Mouse (Mus musculus): Measurements from ENCODE around the gene Dph5. TPM values are rescaled to one million over a fixed set of nuclear protein-coding genes. Genes with fewer than 3 reads are reported as not detected.

Gene Dph5
- polyA plus RNA-seq, 1 experiment from 2014 or later: 28.5 TPM

DNA sequence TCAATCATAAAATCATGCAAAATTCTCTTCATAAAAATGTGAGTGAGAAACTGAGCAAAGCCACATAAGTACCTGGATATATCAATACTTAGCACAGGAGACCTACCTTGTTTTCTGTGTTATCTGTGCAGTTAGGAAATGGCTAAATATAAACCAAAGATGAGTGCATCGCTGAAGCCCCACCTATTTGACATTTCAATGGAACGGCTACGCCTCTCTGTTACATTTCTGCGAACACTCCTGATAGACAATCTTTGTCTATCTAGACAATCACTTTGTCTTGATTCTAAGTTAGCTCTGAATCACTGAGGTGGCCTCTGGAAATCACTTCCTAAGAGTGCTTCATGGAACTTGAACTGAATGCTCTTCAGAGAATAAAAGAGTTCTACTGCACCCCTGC is 52.9 kb downstream of the Dph5 start:
- peaks cover 44% of the 10 kb centered on the region for H3K36me3 ChIP-seq
- ATAC-seq (ENCODE audit: low read depth): no peak

DNA sequence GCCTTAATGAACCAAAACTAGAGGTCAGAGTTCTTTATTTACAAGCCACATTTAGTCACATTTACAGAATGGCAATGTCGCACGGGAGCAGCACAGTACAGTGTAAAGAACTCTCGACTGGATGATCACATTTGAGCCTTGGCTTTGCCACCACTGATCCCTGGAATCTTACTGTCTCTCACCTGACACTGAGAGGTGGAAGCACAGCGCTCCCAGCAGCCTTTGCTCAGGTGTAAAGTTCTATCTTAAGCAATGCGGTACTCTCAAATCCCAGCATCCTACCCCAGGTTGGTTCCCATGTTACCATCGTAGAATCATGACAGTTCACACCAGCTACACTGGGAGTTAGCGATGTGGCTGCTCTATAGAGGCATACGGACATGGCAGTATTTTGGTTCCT is 53.8 kb downstream of the Dph5 start:
- WGBS: 94% methylated on average over 8 of the region's 8 CpGs
- no peak for ATAC-seq (ENCODE audit: low read depth)

More for the DNA sequence above, 52.9 kb downstream of the Dph5 start:
- H3K4me3 ChIP-seq: no peak overlapping the region
- no peaks in the 10 kb centered on the region for H3K9me3 ChIP-seq
- no peak overlapping the region for H3K4me2 ChIP-seq
- H3K27me3 ChIP-seq: no peaks in the 10 kb centered on the region
- 94% methylated on average over 4 of the region's 4 CpGs for WGBS
- H3K9ac ChIP-seq: no peak overlapping the region
- H3K4me1 ChIP-seq (replicated peaks): no peaks in the 10 kb centered on the region
- H3K27ac ChIP-seq (replicated peaks): no peak overlapping the region

DNA sequence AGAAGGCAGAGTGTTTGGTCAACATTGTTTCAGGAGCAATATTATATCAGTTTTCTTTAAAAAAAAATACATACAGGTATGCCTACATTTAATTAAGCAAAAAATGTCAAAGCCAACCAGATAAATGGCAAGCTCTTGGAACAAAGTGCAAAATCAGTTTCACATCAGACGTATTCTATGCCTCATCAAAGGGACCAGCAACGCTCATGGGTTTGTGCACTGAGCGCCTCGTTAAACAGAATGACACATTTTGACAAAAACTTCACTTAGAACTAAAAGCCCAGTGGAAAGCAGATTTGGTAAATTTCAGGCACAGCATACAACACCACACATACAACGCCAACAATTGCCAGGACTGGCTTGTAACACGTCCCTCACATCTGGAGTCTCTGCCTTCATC is 56.7 kb downstream of the Dph5 start:
- Histone ChIP-seq H3K36me3 (peaks cover 50% of the 10 kb centered on the region), H3K4me3 (no peak overlapping the region), H3K9ac (no peak overlapping the region), H3K4me1 (replicated peaks) (peaks cover 5% of the 10 kb centered on the region; the same call in 1 of the 2 replicates), H3K27me3 (no peaks in the 10 kb centered on the region), H3K4me2 (no peak overlapping the region), H3K27ac (replicated peaks) (no peak overlapping the region), H3K9me3 (no peaks in the 10 kb centered on the region)
- WGBS: 94% methylated on average over 6 of the region's 6 CpGs
- no peak for ATAC-seq (ENCODE audit: low read depth)

More for the DNA sequence above, 53.8 kb downstream of the Dph5 start:
- Histone ChIP-seq H3K4me3 (no peak overlapping the region), H3K4me2 (no peak overlapping the region), H3K27ac (replicated peaks) (no peak overlapping the region), H3K36me3 (peaks cover 49% of the 10 kb centered on the region), H3K27me3 (no peaks in the 10 kb centered on the region), H3K4me1 (replicated peaks) (no peaks in the 10 kb centered on the region), H3K9ac (no peak overlapping the region), H3K9me3 (no peaks in the 10 kb centered on the region)

DNA sequence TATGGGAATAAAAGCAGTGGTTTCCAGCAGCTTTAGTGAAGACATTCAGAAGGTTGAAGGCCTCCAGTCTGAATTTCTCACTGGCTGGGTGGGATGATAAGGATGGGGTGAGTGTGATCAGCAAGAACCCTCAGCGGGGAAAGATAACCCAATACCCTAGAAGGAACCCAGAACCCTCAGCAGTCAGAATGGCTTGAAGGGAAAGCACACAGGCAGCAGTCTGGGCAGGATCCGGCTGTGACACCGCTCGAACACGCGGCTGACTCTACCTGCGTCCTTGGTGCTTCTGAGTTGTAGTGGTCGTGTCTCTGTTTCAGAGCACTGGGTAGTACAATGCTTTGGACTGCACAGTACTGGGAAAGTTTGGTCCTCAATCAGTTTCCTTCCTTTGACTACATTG is 58.6 kb downstream of the Dph5 start:
- 95% methylated on average over 8 of the region's 8 CpGs for WGBS
- no peak for ATAC-seq (ENCODE audit: low read depth)
- Histone ChIP-seq H3K9ac (no peak overlapping the region), H3K27me3 (no peaks in the 10 kb centered on the region), H3K4me1 (replicated peaks) (peaks cover 16% of the 10 kb centered on the region; the same call in 1 of the 2 replicates), H3K4me3 (no peak overlapping the region), H3K36me3 (peaks cover 44% of the 10 kb centered on the region), H3K27ac (replicated peaks) (no peak overlapping the region), H3K4me2 (no peak overlapping the region), H3K9me3 (no peaks in the 10 kb centered on the region)

- Histone ChIP-seq H3K4me3 (no peak overlapping the region), H3K9ac (no peak overlapping the region), H3K36me3 (peaks cover 43% of the 10 kb centered on the region), H3K4me2 (no peak overlapping the region), H3K4me1 (replicated peaks) (peaks cover 16% of the 10 kb centered on the region; the same call in 1 of the 2 replicates), H3K9me3 (no peaks in the 10 kb centered on the region), H3K27ac (replicated peaks) (peak overlapping the region; percentile 59; the same call in 1 of the 2 replicates), H3K27me3 (no peaks in the 10 kb centered on the region)
- 29% methylated on average over 3 of the region's 3 CpGs for WGBS
- ATAC-seq (ENCODE audit: low read depth): peak; percentile 82
Measured at GRCm38 (mm10) chr3:115949220-115949920, 61.7 kb downstream of the Dph5 start.

DNA sequence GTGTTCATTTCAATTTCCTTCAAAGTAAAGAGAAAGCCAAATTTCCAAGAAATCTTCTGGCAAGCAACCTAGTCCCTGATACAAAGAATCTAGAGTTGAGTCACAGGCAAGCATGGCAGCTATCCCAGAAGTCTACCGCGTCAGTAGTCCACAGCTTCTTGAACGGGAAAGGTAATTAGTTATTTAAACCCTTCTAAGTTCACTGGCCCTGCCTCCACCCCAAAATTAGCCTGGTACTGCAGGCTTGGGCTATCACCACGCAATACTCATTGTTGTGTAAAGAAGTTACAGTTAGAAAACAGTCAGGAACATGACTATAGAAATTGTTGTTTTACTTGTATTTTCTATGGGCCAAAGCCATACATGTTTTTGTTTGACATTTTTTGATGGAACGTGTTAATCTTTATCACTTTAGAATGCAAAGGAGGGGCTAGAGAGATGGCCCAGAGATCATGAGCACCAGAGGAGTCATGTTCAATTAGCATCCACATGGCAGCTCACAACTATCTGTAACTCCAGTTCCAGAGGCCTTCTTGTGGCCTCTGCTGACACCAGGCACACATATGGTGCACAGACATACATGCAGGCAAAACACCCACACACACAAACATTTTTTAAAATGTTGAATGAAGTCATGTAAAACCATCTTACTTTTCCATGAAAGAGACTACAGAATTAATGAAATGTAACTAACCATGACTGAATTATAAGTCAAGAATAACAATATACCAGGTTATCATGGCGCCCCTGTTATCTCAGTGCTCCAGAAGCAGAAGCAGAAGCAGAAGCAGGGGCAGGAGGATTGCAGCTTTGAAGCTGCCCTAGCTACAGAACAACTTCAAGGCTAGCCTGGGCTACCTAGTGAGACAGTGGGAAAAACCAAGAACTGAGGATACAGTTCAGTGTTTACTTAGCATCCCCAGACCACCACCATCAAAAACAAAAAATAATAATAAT is 62.6 kb downstream of the Dph5 start:
- ATAC-seq (ENCODE audit: low read depth): peak; percentile 19; the same call in 1 of the 2 replicates
- Histone ChIP-seq H3K9me3 (no peaks in the 10 kb centered on the region), H3K27ac (replicated peaks) (peak overlapping the region; percentile 59), H3K27me3 (no peaks in the 10 kb centered on the region), H3K36me3 (peaks cover 37% of the 10 kb centered on the region), H3K4me3 (no peak overlapping the region), H3K9ac (no peak overlapping the region), H3K4me2 (no peak overlapping the region), H3K4me1 (replicated peaks) (peaks cover 16% of the 10 kb centered on the region; the same call in 1 of the 2 replicates)
- WGBS: 70% methylated on average over 6 of the region's 6 CpGs

- Histone ChIP-seq H3K4me1 (replicated peaks) (peaks cover 16% of the 10 kb centered on the region; the same call in 1 of the 2 replicates), H3K27me3 (no peaks in the 10 kb centered on the region), H3K27ac (replicated peaks) (0 out of 2 replicates have a peak overlapping the region, but pooled peaks have one; percentile 59), H3K36me3 (peaks cover 45% of the 10 kb centered on the region), H3K4me3 (no peak overlapping the region), H3K9me3 (no peaks in the 10 kb centered on the region), H3K9ac (no peak overlapping the region), H3K4me2 (no peak overlapping the region)
- WGBS: 82% methylated on average over 3 of the region's 3 CpGs
- ATAC-seq (ENCODE audit: low read depth): no peak
Measured at GRCm38 (mm10) chr3:115951221-115951620, 63.6 kb downstream of the Dph5 start.

DNA sequence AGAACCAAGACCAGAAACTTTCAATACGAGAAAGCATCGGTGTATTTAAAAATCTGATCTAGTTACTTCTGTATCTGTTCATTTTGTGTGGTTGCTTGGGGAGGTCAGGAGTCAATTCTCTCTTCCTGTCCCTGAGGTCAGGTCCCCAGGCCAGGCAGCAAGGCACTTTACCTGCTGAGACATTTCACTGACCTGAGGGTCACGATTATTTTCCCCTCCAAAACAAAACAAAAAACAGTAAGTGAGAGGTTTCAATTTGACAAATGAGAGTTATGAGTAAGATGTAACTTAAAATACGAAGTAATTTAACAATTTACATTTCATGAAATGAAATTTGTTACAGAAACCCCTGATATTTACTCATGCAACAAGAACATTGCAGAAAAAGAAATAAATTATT is 64.7 kb downstream of the Dph5 start:
- Histone ChIP-seq H3K36me3 (peaks cover 47% of the 10 kb centered on the region), H3K27me3 (no peaks in the 10 kb centered on the region), H3K4me1 (replicated peaks) (peaks cover 16% of the 10 kb centered on the region; the same call in 1 of the 2 replicates), H3K4me2 (no peak overlapping the region), H3K9me3 (no peaks in the 10 kb centered on the region), H3K9ac (no peak overlapping the region), H3K4me3 (no peak overlapping the region), H3K27ac (replicated peaks) (no peak overlapping the region)
- 94% methylated on average over 4 of the region's 4 CpGs for WGBS
- ATAC-seq (ENCODE audit: low read depth): no peak

- no peak for ATAC-seq (ENCODE audit: low read depth)
- Histone ChIP-seq H3K4me1 (replicated peaks) (peaks cover 16% of the 10 kb centered on the region; the same call in 1 of the 2 replicates), H3K27ac (replicated peaks) (0 out of 2 replicates have a peak overlapping the region, but pooled peaks have one; percentile 28), H3K4me2 (no peak overlapping the region), H3K27me3 (no peaks in the 10 kb centered on the region), H3K36me3 (peaks cover 53% of the 10 kb centered on the region), H3K9me3 (no peaks in the 10 kb centered on the region), H3K4me3 (no peak overlapping the region), H3K9ac (no peak overlapping the region)
- 79% methylated on average over 3 of the region's 3 CpGs for WGBS
Measured at GRCm38 (mm10) chr3:115953088-115953487, 65.5 kb downstream of the Dph5 start.

DNA sequence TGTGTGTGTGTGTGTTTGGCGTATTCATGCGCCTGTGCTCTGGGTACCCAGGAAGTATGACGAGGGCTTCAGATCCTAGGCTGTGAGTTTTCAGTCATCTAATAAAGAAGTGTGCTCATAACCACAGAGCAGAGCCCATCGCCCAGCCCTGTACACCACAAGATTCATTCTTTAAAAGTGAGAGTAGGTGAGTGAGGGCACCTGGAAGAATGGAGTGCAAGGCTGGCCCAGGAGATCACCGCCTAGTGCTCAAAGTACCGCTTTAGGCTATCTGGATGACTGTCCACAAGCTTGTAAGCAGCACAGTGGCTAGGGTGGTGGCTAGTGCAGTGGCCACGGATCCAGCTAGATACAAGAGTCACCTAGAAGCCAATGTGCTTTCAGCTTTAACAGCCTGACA is 69.6 kb downstream of the Dph5 start:
- Histone ChIP-seq H3K27ac (replicated peaks) (no peak overlapping the region), H3K9ac (no peak overlapping the region), H3K27me3 (no peaks in the 10 kb centered on the region), H3K4me3 (no peak overlapping the region), H3K4me1 (replicated peaks) (no peaks in the 10 kb centered on the region), H3K4me2 (no peak overlapping the region), H3K36me3 (peaks cover 58% of the 10 kb centered on the region), H3K9me3 (no peaks in the 10 kb centered on the region)
- 97% methylated on average over 7 of the region's 7 CpGs for WGBS
- no peak for ATAC-seq (ENCODE audit: low read depth)

- no peak for ATAC-seq (ENCODE audit: low read depth)
- H3K4me1 ChIP-seq (replicated peaks): no peaks in the 10 kb centered on the region
- H3K9me3 ChIP-seq: no peaks in the 10 kb centered on the region
- no peak overlapping the region for H3K27ac ChIP-seq (replicated peaks)
- no peak overlapping the region for H3K4me2 ChIP-seq
- no peak overlapping the region for H3K4me3 ChIP-seq
- peaks cover 43% of the 10 kb centered on the region for H3K36me3 ChIP-seq
- no peak overlapping the region for H3K9ac ChIP-seq
- 89% methylated on average over 11 of the region's 11 CpGs for WGBS
- H3K27me3 ChIP-seq: no peaks in the 10 kb centered on the region
Measured at GRCm38 (mm10) chr3:115961311-115962027, 73.8 kb downstream of the Dph5 start.

All from neural tube, embryonic 13.5 days (tissue).